Mouse (Mus musculus) erythroblast, embryonic 14.5 days (primary cell): ENCODE data around the gene 0610040J01Rik. TPM values are rescaled to one million over a fixed set of nuclear protein-coding genes. Genes with fewer than 3 reads are reported as not detected.

ENCODE experiments used
- H3K27me3 ChIP-seq: 2 replicates; pipeline ENCODE4 v1.6.1; 2012; ENCODE audit warnings: inconsistent platforms; ENCODE audit not compliant: control insufficient read depth
- H3K36me3 ChIP-seq: 2 replicates; pipeline ENCODE4 v1.6.1; 2012; ENCODE audit warnings: mild to moderate bottlenecking, inconsistent platforms; ENCODE audit not compliant: control insufficient read depth
- H3K4me1 ChIP-seq: 2 replicates; pipeline ENCODE4 v1.6.1; 2012; ENCODE audit warnings: inconsistent platforms; ENCODE audit not compliant: control insufficient read depth
- H3K4me3 ChIP-seq: replicated peaks from 2 replicates; pipeline ENCODE3; 2012; ENCODE audit warnings: moderate library complexity, mild to moderate bottlenecking, inconsistent platforms
- H3K9me3 ChIP-seq: 2 replicates; pipeline ENCODE4 v1.6.1; 2012; ENCODE audit warnings: low read length, inconsistent platforms, mixed read lengths; ENCODE audit not compliant: control insufficient read depth
- GATA1 ChIP-seq: IDR thresholded peaks from 2 replicates; pipeline ENCODE4 v1.6.1; 2012; ENCODE audit warnings: low read length, inconsistent platforms, mixed read lengths
- TAL1 ChIP-seq: IDR thresholded peaks from 3 replicates; pipeline ENCODE4 v1.6.1; 2012; ENCODE audit warnings: low read length, inconsistent platforms, mixed read lengths
- polyA plus RNA-seq: library from polyadenylated mRNA; stranded (reverse); fragments of >175 nt; gene quantifications from 2 replicates; pipeline ENCODE4 v1.2.3, GENCODE M21; 2012

The 0610040J01Rik gene
- polyA plus RNA-seq, 1 experiment, result 0.03 TPM

DNA sequence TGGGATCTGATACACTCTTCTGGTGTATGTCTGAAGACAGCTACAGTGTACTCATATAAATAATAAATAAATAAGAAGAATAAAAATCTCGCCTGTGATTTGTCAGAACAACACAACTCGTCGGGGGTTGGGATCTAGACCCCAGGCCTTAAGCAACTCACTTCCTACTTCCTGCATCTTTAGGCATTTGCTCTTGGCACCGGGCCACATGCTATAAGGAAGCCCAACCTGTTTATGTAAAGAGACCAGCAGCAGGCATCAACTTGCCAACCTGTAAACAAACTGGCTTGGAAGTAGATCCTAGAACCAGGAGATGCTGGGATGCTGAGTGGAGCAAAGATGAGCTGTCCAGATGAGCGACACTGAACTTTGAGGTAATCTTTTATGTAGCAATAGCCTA, 129.7 kb downstream of the 0610040J01Rik start:
- no peaks in the 10 kb centered on the region for H3K36me3 ChIP-seq
- H3K4me1 ChIP-seq, result no peaks in the 10 kb centered on the region
- no peaks in the 10 kb centered on the region for H3K27me3 ChIP-seq
- no peak overlapping the region for H3K4me3 ChIP-seq
- H3K9me3 ChIP-seq, result no peaks in the 10 kb centered on the region
- TF ChIP-seq TAL1 (no peak), GATA1 (no peak)

DNA sequence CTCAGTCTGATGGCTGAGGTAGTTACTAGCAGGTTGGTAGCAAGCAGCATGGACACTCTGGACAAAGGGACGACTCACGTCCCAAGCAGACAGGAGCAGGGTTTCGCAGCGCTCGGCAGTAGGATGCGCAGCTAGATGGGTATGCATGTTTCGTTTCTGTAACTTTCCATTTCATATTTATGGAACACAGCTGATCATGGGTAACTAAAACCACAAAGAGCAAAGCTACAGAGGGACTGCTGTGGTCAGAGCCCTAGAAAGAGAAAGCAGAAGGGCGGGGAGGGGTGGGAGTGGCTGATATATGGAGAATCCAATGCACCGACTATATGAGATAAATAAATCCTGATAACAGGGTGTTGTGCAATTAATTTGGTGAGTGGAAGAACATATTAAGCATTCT, 131.1 kb downstream of the 0610040J01Rik start:
- Histone ChIP-seq H3K9me3 (no peaks in the 10 kb centered on the region), H3K36me3 (no peaks in the 10 kb centered on the region), H3K27me3 (no peaks in the 10 kb centered on the region), H3K4me1 (no peaks in the 10 kb centered on the region), H3K4me3 (no peak overlapping the region)
- TF ChIP-seq TAL1 (no peak), GATA1 (no peak)

DNA sequence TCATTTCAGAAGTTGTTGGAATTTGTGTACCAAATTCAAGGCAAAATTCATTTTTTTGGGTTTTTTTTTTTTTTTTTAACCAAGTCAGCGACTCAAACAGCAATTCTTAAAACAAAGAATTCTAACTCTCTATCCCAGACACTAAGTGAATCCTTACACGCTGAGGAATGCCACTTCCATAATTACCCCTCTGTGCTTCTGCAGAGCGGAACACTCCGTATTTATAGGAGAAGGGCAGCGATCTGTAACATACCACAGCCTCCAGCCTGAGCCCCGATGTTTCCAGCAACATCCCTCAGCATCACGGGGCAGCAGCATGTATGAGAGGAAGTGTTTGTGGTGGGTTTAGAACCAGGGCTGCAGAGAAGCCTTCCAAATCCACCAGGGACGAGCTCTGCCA, 135.4 kb downstream of the 0610040J01Rik start:
- H3K9me3 ChIP-seq, result no peaks in the 10 kb centered on the region
- H3K4me1 ChIP-seq, result no peaks in the 10 kb centered on the region
- H3K27me3 ChIP-seq, result no peaks in the 10 kb centered on the region
- TF ChIP-seq GATA1 (no peak), TAL1 (no peak)
- H3K4me3 ChIP-seq, result no peak overlapping the region
- H3K36me3 ChIP-seq, result no peaks in the 10 kb centered on the region

DNA sequence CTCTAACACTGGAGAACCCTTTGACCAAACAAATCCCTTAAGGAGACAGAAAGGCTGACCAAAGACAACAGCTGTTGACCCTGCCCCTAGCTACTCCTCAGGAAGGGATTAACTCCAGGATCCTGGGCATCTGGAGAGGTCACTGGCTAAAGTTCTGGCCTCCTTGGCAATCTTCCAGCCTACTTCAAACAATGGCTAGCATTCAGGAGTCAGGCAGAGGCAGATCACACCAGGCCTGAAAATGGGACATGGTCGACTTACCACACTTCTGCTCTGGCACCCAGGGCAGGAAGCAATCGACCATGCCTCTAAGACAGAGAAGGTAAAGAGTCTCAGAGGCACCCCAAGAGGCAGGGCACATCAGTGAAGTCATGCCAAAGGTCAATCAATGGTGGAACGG, 137.0 kb downstream of the 0610040J01Rik start:
- Histone ChIP-seq H3K4me3 (no peak overlapping the region), H3K4me1 (no peaks in the 10 kb centered on the region), H3K36me3 (no peaks in the 10 kb centered on the region), H3K27me3 (no peaks in the 10 kb centered on the region), H3K9me3 (no peaks in the 10 kb centered on the region)
- no peak for TF ChIP-seq TAL1
- TF ChIP-seq GATA1, result no peak

Other genes with a start within 250 kb of the 0610040J01Rik start
- 0.03 TPM in 1 of 2 replicates, not detected in the other for gene Nwd2, start 163.3 kb upstream of the 0610040J01Rik start, polyA plus RNA-seq
- 1.0 and 1.8 TPM in 2 replicates for gene Rell1, start 156.5 kb downstream of the 0610040J01Rik start, polyA plus RNA-seq